8 mouse cellular contexts compared by ENCODE assay signal in genomic region chr1:63446047-63446704, GRCm38 (mm10). TPM values are rescaled to one million over a fixed set of nuclear protein-coding genes. Genes with fewer than 3 reads are reported as not detected.
DNase-seq lines count a peak whose midpoint lies in the region; ATAC-seq and TF ChIP-seq lines count a peak whose summit lies in the region.

No protein-coding gene starts in this region.

- DNase-seq in kidney, adult 2 months, result no peak
- peak; percentile 55 for DNase-seq in NIH3T3 (ENCODE audit: low read depth)
- DNase-seq in cerebellum, postnatal 25 days, result peak; percentile 70 to 79
- no peak for DNase-seq in heart, postnatal 0 days (ENCODE audit: low spot score)
- DNase-seq in spleen, adult 18-20 months, result no peak

- peak overlapping the region; percentile 54 for H3K9ac ChIP-seq in kidney, embryonic 15.5 days
- peak overlapping the region; percentile 41; the same call in 1 of the 2 replicates for H3K9ac ChIP-seq in heart, postnatal 0 days (replicated peaks; ENCODE audit: low read depth, low read length)
- H3K9ac ChIP-seq in limb, embryonic 15.5 days, result peak overlapping the region; percentile 50
- peak overlapping the region; percentile 45; the same call in 1 of the 2 replicates for H3K9ac ChIP-seq in stomach, embryonic 14.5 days (replicated peaks; ENCODE audit: low read depth, low read length)

- TF ChIP-seq CTCF in kidney, adult 2 months (conservative IDR thresholded peaks at IDR 0.05; ENCODE audit: insufficient read depth, insufficient read length, low read depth, low read length), result no peak
- no peak for TF ChIP-seq CTCF in heart, postnatal 0 days (IDR thresholded peaks at IDR 0.05; ENCODE audit: low read depth)

- TF ChIP-seq EP300 in heart, postnatal 0 days (IDR thresholded peaks at IDR 0.05; ENCODE audit: low read depth), result no peak

- no peak overlapping the region for H3K27ac ChIP-seq in kidney, embryonic 15.5 days
- H3K27ac ChIP-seq in kidney, adult 2 months (ENCODE audit: insufficient read depth, low read depth, low read length), result no peak overlapping the region
- H3K27ac ChIP-seq in heart, postnatal 0 days (ENCODE audit: low read depth), result no peak overlapping the region
- H3K27ac ChIP-seq in limb, embryonic 15.5 days, result no peak overlapping the region
- H3K27ac ChIP-seq in stomach, embryonic 14.5 days (ENCODE audit: low read length), result no peak overlapping the region

- H3K9me3 ChIP-seq in kidney, embryonic 15.5 days (replicated peaks), result no peaks in the 10 kb centered on the region
- no peaks in the 10 kb centered on the region for H3K9me3 ChIP-seq in heart, postnatal 0 days (replicated peaks; ENCODE audit: control insufficient read depth, low read length)
- no peaks in the 10 kb centered on the region for H3K9me3 ChIP-seq in limb, embryonic 15.5 days
- no peaks in the 10 kb centered on the region for H3K9me3 ChIP-seq in stomach, embryonic 14.5 days (ENCODE audit: control insufficient read depth, low read depth, low read length)

- peak overlapping the region; percentile 98 for H3K4me2 ChIP-seq in kidney, embryonic 15.5 days
- H3K4me2 ChIP-seq in heart, postnatal 0 days (ENCODE audit: low read depth, low read length), result peak overlapping the region; percentile 98
- H3K4me2 ChIP-seq in limb, embryonic 15.5 days, result peak overlapping the region; percentile 99
- peak overlapping the region; percentile 98 for H3K4me2 ChIP-seq in stomach, embryonic 14.5 days (replicated peaks; ENCODE audit: low read depth, low read length)

- WGBS in kidney, embryonic 15.5 days, result under 1% methylated on average over 42 of the region's 68 CpGs
- WGBS in kidney, adult 2 months, result 2% methylated on average over 54 of the region's 68 CpGs
- under 1% methylated on average over 60 of the region's 68 CpGs for WGBS in heart, postnatal 0 days
- under 1% methylated on average over 51 of the region's 68 CpGs for WGBS in limb, embryonic 15.5 days
- WGBS in stomach, embryonic 14.5 days, result 2% methylated on average over 49 of the region's 68 CpGs

- TF ChIP-seq POLR2A in kidney, adult 2 months (IDR thresholded peaks at IDR 0.05; ENCODE audit: low read depth, low read length), result no peak

- peaks cover 42% of the 10 kb centered on the region for H3K27me3 ChIP-seq in kidney, embryonic 15.5 days
- H3K27me3 ChIP-seq in kidney, adult 2 months (replicated peaks; ENCODE audit: control insufficient read depth, insufficient read depth, low read length), result peaks cover 4% of the 10 kb centered on the region; the same call in 1 of the 2 replicates
- peaks cover 24% of the 10 kb centered on the region for H3K27me3 ChIP-seq in heart, postnatal 0 days (ENCODE audit: control insufficient read depth, insufficient read depth, low read length)
- H3K27me3 ChIP-seq in limb, embryonic 15.5 days, result peaks cover 18% of the 10 kb centered on the region
- H3K27me3 ChIP-seq in stomach, embryonic 14.5 days (ENCODE audit: control insufficient read depth, insufficient read depth, low read length), result peaks cover 6% of the 10 kb centered on the region

- H3K4me1 ChIP-seq in kidney, embryonic 15.5 days, result peaks cover 14% of the 10 kb centered on the region
- H3K4me1 ChIP-seq in kidney, adult 2 months (ENCODE audit: control insufficient read depth, insufficient read depth, low read length), result no peaks in the 10 kb centered on the region
- H3K4me1 ChIP-seq in heart, postnatal 0 days (ENCODE audit: control insufficient read depth, insufficient read depth), result 0 out of 2 replicates have a peak, but pooled peaks cover 3% of the 10 kb centered on the region
- H3K4me1 ChIP-seq in limb, embryonic 15.5 days, result peaks cover 10% of the 10 kb centered on the region
- H3K4me1 ChIP-seq in stomach, embryonic 14.5 days (ENCODE audit: control insufficient read depth, insufficient read depth, low read length), result 0 out of 2 replicates have a peak, but pooled peaks cover 4% of the 10 kb centered on the region

- H3K36me3 ChIP-seq in kidney, embryonic 15.5 days, result no peaks in the 10 kb centered on the region
- H3K36me3 ChIP-seq in kidney, adult 2 months (ENCODE audit: control insufficient read depth, insufficient read depth, low read length), result no peaks in the 10 kb centered on the region
- no peaks in the 10 kb centered on the region for H3K36me3 ChIP-seq in heart, postnatal 0 days (replicated peaks; ENCODE audit: control insufficient read depth, insufficient read depth, low read length)
- no peaks in the 10 kb centered on the region for H3K36me3 ChIP-seq in limb, embryonic 15.5 days
- no peaks in the 10 kb centered on the region for H3K36me3 ChIP-seq in stomach, embryonic 14.5 days (ENCODE audit: control insufficient read depth, insufficient read depth, low read length)

- H3K4me3 ChIP-seq in kidney, embryonic 15.5 days (replicated peaks), result peak overlapping the region; percentile 73
- H3K4me3 ChIP-seq in kidney, adult 2 months (ENCODE audit: insufficient read depth, low read depth, low read length), result no peak overlapping the region
- peak overlapping the region; percentile 65 for H3K4me3 ChIP-seq in heart, postnatal 0 days (ENCODE audit: low read depth, low read length)
- H3K4me3 ChIP-seq in limb, embryonic 15.5 days, result peak overlapping the region; percentile 63
- peak overlapping the region; percentile 63 for H3K4me3 ChIP-seq in stomach, embryonic 14.5 days (ENCODE audit: low read depth, low read length)

- peak; percentile 70 for ATAC-seq in kidney, embryonic 15.5 days (replicated peaks; ENCODE audit: low FRiP score)
- ATAC-seq in heart, postnatal 0 days (ENCODE audit: insufficient read depth, low read depth), result peak; percentile 30
- ATAC-seq in limb, embryonic 15.5 days (ENCODE audit: insufficient number of reproducible peaks, low FRiP score, low TSS enrichment, low read depth), result no peak
- 0 out of 2 replicates have a peak, but pooled peaks have one; percentile 33 for ATAC-seq in stomach, embryonic 14.5 days (ENCODE audit: insufficient number of reproducible peaks, insufficient read depth, low FRiP score, low read depth)

RNA-seq across cellular contexts. Expression of gene Adam23, which starts 0.5 kb away (rescaled TPM):
- 1.2 and 2.1 TPM in 2 replicates for polyA plus RNA-seq in kidney, embryonic 15.5 days (2015; fragmentation: Nextera tagmentation; extraction: Ambion mirVana)
- 0.80 TPM in 2 replicates for polyA plus RNA-seq in kidney, adult 2 months (2012; rRNA removed)
- total RNA-seq in heart, postnatal 0 days (2014; rRNA removed; ENCODE audit: low replicate concordance), result 3.7 and 8.9 TPM in 2 replicates
- 0.72 and 0.74 TPM in 2 replicates for polyA plus RNA-seq in heart, postnatal 0 days (2015; fragmentation: Nextera tagmentation; extraction: Ambion mirVana)
- polyA plus RNA-seq in limb, embryonic 15.5 days (2015; fragmentation: Nextera tagmentation; extraction: Ambion mirVana), result 1.5 and 2.5 TPM in 2 replicates
- polyA plus RNA-seq in stomach, embryonic 14.5 days (2014; fragmentation: Nextera tagmentation; extraction: Ambion mirVana), result 5.4 and 6.0 TPM in 2 replicates

Comparison
In these comparisons a context has a peak if more than half of its experiments do, and no peak if none do; other contexts are left out.
1. DNase-seq: peak in NIH3T3 (single experiment) and cerebellum, postnatal 25 days (2 of 2); none in kidney, adult 2 months (single experiment), heart, postnatal 0 days (single experiment) and spleen, adult 18-20 months (0 of 2).
2. Peak in every context shown above with its lines, with median percentiles within 50 percentile points of each other: H3K4me2 ChIP-seq and H3K9ac ChIP-seq.